Mouse (Mus musculus): ENCODE data around the gene Epm2aip1. TPM values are rescaled to one million over a fixed set of nuclear protein-coding genes. Genes with fewer than 3 reads are reported as not detected.

Gene Epm2aip1
- 49.0 and 51.7 TPM in 2 replicates for polyA plus RNA-seq (2016; fragmentation: Nextera tagmentation; extraction: Ambion mirVana)

DNA sequence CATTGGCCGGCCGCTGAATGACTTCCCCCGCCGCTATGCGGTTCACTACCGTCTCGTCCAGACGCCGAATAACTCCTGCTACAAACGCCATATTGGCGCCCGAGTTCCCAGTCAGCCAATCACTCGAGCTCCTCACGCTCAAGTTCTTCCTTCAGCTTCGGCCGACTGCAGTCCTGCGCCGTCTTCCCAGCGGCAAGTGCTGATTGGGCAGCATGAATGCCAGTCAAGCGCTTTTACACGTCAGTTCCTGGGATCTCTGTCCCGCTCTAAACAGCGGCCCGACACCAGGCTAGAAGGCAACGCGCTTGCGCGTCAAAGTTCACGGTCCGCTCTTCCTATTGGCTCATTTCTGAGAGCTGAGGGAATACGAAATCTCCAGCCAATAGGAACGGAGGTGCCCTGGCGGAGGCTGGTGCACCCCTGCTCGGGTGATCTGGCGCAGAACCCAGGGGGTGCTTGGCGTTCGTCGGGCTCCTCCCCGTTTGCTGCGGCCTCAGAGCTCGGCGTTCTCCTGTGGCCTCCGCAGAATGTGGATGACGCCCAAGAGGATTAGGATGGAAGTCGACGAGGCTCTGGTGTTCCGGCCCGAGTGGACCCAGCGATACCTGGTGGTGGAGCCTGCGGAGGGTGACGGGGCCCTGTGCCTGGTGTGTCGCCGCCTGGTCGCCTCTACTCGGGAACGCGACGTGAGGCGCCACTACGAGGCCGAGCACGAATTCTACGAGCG is at the start of gene Epm2aip1, which contains the start of gene Mlh1:
TSS of gene Epm2aip1 (plus strand) at position 496 of the 727 bp plus-strand sequence.
TSS of gene Mlh1 (minus strand) at position 358 of the 727 bp plus-strand sequence.
- peaks cover 44% of the 10 kb centered on the region for H3K4me1 ChIP-seq
- under 1% methylated on average over 64 of the region's 64 CpGs for WGBS
- H3K4me3 ChIP-seq: peak within 1 kb of the TSS; percentile 79
- H3K36me3 ChIP-seq: peaks cover 21% of the 10 kb centered on the region
- ATAC-seq (ENCODE audit: low FRiP score): peak; percentile 99
- no peaks in the 10 kb centered on the region for H3K27me3 ChIP-seq
- no peaks in the 10 kb centered on the region for H3K9me3 ChIP-seq (replicated peaks)
- H3K4me2 ChIP-seq (replicated peaks): peak within 1 kb of the TSS; percentile 94
- peak within 1 kb of the TSS; percentile 91 for H3K9ac ChIP-seq
- H3K27ac ChIP-seq: peak within 1 kb of the TSS; percentile 95

DNA sequence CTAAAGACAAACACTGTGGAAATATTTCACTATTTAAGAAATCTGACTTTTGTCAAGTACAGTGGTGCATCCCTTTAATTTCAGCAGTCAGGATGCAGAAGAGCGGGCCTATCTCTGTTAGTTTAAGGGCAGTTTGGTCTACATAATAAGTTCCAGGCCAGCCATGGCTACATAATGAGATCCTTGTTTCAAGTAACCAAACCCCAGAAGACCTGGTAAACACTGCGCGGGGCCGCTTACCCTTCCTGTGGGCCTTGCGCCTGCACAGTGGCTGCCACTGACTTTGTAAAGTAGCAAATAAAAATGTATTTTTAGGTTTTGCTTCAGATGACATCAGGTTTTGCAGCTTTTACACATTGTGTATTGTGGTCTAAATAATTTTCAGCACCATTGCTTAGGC is 48.3 kb upstream of the Epm2aip1 start:
- Histone ChIP-seq H3K27me3 (no peaks in the 10 kb centered on the region), H3K9me3 (replicated peaks) (no peaks in the 10 kb centered on the region), H3K4me2 (replicated peaks) (no peak overlapping the region), H3K4me3 (no peak overlapping the region), H3K9ac (no peak overlapping the region), H3K36me3 (peaks cover 79% of the 10 kb centered on the region), H3K4me1 (no peaks in the 10 kb centered on the region), H3K27ac (no peak overlapping the region)
- WGBS: 81% methylated on average over 5 of the region's 5 CpGs
- ATAC-seq (ENCODE audit: low FRiP score): no peak

- no peak overlapping the region for H3K4me2 ChIP-seq (replicated peaks)
- H3K9me3 ChIP-seq (replicated peaks): no peaks in the 10 kb centered on the region
- H3K27ac ChIP-seq: no peak overlapping the region
- H3K36me3 ChIP-seq: peaks cover 84% of the 10 kb centered on the region
- no peak for ATAC-seq (ENCODE audit: low FRiP score)
- 90% methylated on average over 5 of the region's 5 CpGs for WGBS
- no peak overlapping the region for H3K4me3 ChIP-seq
- H3K9ac ChIP-seq: no peak overlapping the region
- H3K27me3 ChIP-seq: no peaks in the 10 kb centered on the region
- H3K4me1 ChIP-seq: no peaks in the 10 kb centered on the region
Observed at GRCm38 (mm10) chr9:111228446-111228845, 43.3 kb upstream of the Epm2aip1 start.

DNA sequence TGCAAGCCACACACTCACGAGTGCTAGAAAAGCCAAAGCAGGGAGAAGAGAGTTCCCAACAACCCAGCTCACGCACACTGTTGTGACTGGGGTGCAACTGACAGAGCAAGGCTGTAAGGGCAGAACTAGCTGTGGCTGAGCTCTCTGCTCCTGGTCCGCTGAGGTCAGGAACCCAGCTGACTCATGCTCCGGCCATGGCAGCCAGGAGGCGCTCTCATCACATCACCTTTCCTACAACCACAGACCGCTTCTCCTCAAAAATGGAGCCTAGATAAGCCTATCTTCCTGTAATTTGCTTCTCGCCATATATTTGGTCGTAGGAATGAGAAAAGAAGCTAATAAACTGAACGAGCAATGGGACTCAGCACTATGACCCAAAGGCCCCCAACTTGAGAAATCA is 37.0 kb upstream of the Epm2aip1 start:
- Histone ChIP-seq H3K4me3 (no peak overlapping the region), H3K4me2 (replicated peaks) (no peak overlapping the region), H3K9ac (no peak overlapping the region), H3K9me3 (replicated peaks) (no peaks in the 10 kb centered on the region), H3K36me3 (peaks cover 80% of the 10 kb centered on the region), H3K4me1 (no peaks in the 10 kb centered on the region), H3K27me3 (no peaks in the 10 kb centered on the region), H3K27ac (no peak overlapping the region)
- no peak for ATAC-seq (ENCODE audit: low FRiP score)
- 90% methylated on average over 9 of the region's 9 CpGs for WGBS

DNA sequence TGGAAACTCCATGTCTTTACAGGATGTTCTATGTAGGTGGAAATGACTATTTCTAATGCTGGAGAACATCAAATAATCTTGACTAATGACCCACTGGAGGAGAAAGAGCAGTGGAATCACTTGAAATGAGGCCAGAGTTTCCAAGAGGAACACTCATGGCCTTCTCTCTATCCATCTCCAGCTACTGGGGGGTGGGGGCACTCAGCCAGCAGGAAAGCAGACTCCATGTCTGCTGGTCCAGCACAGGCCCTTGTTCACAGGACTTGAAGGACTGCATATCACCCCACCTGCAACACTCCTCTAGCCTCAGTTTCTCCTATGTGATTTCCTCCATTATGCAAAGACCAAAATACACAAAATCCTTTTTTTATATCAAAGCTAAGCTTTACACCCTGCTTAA is 34.0 kb upstream of the Epm2aip1 start:
- H3K27me3 ChIP-seq: no peaks in the 10 kb centered on the region
- H3K4me1 ChIP-seq: no peaks in the 10 kb centered on the region
- ATAC-seq (ENCODE audit: low FRiP score): no peak
- no peaks in the 10 kb centered on the region for H3K9me3 ChIP-seq (replicated peaks)
- H3K4me2 ChIP-seq (replicated peaks): no peak overlapping the region
- H3K36me3 ChIP-seq: peaks cover 85% of the 10 kb centered on the region
- H3K4me3 ChIP-seq: no peak overlapping the region
- no peak overlapping the region for H3K9ac ChIP-seq
- no peak overlapping the region for H3K27ac ChIP-seq

GRCm38 (mm10) chr9:111239821-111240220 is 31.9 kb upstream of the Epm2aip1 start:
- ATAC-seq (ENCODE audit: low FRiP score): no peak
- Histone ChIP-seq H3K4me2 (replicated peaks) (no peak overlapping the region), H3K36me3 (peaks cover 71% of the 10 kb centered on the region), H3K4me1 (no peaks in the 10 kb centered on the region), H3K9me3 (replicated peaks) (no peaks in the 10 kb centered on the region), H3K27ac (no peak overlapping the region), H3K27me3 (no peaks in the 10 kb centered on the region), H3K9ac (no peak overlapping the region), H3K4me3 (no peak overlapping the region)
- 92% methylated on average over 4 of the region's 4 CpGs for WGBS

DNA sequence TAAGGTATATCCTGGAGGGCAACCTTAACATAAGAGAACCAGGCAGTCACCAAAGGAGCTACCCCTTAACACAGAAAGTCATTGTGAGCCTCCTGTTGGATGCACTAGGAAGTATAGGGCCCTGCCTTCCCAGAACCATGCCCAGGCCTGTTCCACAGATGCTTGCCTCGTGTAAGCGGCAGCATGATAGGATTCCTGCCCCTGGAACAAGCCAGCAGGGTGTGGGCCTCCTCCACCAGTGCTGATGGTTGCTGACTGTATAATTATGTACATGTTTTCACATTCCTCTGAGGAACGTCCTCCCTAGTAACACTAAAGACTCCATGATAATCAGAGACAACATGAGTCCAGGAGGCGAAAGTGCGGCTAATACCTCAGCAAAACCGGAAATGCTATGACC is 28.3 kb upstream of the Epm2aip1 start:
- no peak for ATAC-seq (ENCODE audit: low FRiP score)
- no peak overlapping the region for H3K4me2 ChIP-seq (replicated peaks)
- 84% methylated on average over 6 of the region's 6 CpGs for WGBS

DNA sequence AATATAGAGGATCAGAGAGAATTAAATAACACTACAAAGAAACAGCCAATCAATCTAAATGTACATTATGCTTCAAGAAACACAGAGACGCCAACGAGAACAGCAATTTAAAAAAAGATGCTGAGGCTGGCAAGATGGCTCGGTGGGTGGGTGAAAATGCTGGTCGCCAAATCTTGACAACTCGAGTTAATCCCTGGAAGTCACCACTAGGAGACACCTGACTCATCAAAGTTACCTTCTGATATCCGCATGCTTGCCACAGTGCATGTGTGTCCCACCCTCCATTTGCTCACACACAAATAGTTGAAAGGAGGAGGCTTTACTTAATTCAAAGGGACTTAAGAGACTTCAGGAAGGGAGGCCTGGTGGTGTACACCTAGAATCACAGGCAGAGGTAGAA is 26.2 kb upstream of the Epm2aip1 start:
- Histone ChIP-seq H3K9ac (no peak overlapping the region), H3K27me3 (no peaks in the 10 kb centered on the region), H3K4me2 (replicated peaks) (no peak overlapping the region), H3K36me3 (peaks cover 50% of the 10 kb centered on the region), H3K4me1 (no peaks in the 10 kb centered on the region), H3K9me3 (replicated peaks) (no peaks in the 10 kb centered on the region), H3K27ac (no peak overlapping the region), H3K4me3 (no peak overlapping the region)
- no peak for ATAC-seq (ENCODE audit: low FRiP score)
- 79% methylated on average over 6 of the region's 6 CpGs for WGBS

More for the DNA sequence above, 28.3 kb upstream of the Epm2aip1 start:
- Histone ChIP-seq H3K27me3 (no peaks in the 10 kb centered on the region), H3K9ac (no peak overlapping the region), H3K4me3 (no peak overlapping the region), H3K36me3 (peaks cover 59% of the 10 kb centered on the region), H3K27ac (no peak overlapping the region), H3K4me1 (no peaks in the 10 kb centered on the region), H3K9me3 (replicated peaks) (no peaks in the 10 kb centered on the region)

GRCm38 (mm10) chr9:111247682-111248246 is 24.0 kb upstream of the Epm2aip1 start:
- H3K27ac ChIP-seq: no peak overlapping the region
- peaks cover 50% of the 10 kb centered on the region for H3K36me3 ChIP-seq
- no peaks in the 10 kb centered on the region for H3K27me3 ChIP-seq
- no peak overlapping the region for H3K9ac ChIP-seq
- no peak overlapping the region for H3K4me3 ChIP-seq
- 90% methylated on average over 3 of the region's 3 CpGs for WGBS
- no peaks in the 10 kb centered on the region for H3K9me3 ChIP-seq (replicated peaks)
- no peaks in the 10 kb centered on the region for H3K4me1 ChIP-seq
- ATAC-seq (ENCODE audit: low FRiP score): no peak
- H3K4me2 ChIP-seq (replicated peaks): no peak overlapping the region

GRCm38 (mm10) chr9:111252161-111252869 is 19.4 kb upstream of the Epm2aip1 start:
- peaks cover 60% of the 10 kb centered on the region for H3K36me3 ChIP-seq

GRCm38 (mm10) chr9:111260360-111260985 is 11.3 kb upstream of the Epm2aip1 start:
- Histone ChIP-seq H3K9ac (no peak overlapping the region), H3K4me2 (replicated peaks) (no peak overlapping the region), H3K9me3 (replicated peaks) (no peaks in the 10 kb centered on the region), H3K27me3 (no peaks in the 10 kb centered on the region), H3K27ac (no peak overlapping the region), H3K36me3 (peaks cover 67% of the 10 kb centered on the region), H3K4me1 (no peaks in the 10 kb centered on the region), H3K4me3 (no peak overlapping the region)
- ATAC-seq (ENCODE audit: low FRiP score): no peak
- WGBS: 63% methylated on average over 1 of the region's 1 CpGs

More at GRCm38 (mm10) chr9:111252161-111252869, 19.4 kb upstream of the Epm2aip1 start:
- H3K27ac ChIP-seq: no peak overlapping the region
- H3K27me3 ChIP-seq: no peaks in the 10 kb centered on the region
- WGBS: 75% methylated on average over 7 of the region's 7 CpGs
- no peak for ATAC-seq (ENCODE audit: low FRiP score)
- H3K9me3 ChIP-seq (replicated peaks): no peaks in the 10 kb centered on the region
- no peaks in the 10 kb centered on the region for H3K4me1 ChIP-seq
- H3K4me2 ChIP-seq (replicated peaks): no peak overlapping the region
- no peak overlapping the region for H3K4me3 ChIP-seq
- H3K9ac ChIP-seq: no peak overlapping the region

GRCm38 (mm10) chr9:111261356-111261755 is 10.4 kb upstream of the Epm2aip1 start:
- H3K4me2 ChIP-seq (replicated peaks): no peak overlapping the region
- H3K4me3 ChIP-seq: no peak overlapping the region
- no peaks in the 10 kb centered on the region for H3K9me3 ChIP-seq (replicated peaks)
- H3K9ac ChIP-seq: no peak overlapping the region
- H3K27me3 ChIP-seq: no peaks in the 10 kb centered on the region
- no peaks in the 10 kb centered on the region for H3K4me1 ChIP-seq
- ATAC-seq (ENCODE audit: low FRiP score): no peak
- 97% methylated on average over 4 of the region's 4 CpGs for WGBS
- H3K36me3 ChIP-seq: peaks cover 62% of the 10 kb centered on the region
- H3K27ac ChIP-seq: no peak overlapping the region

All from hindbrain, embryonic 12.5 days (tissue).